17 mouse cellular contexts compared by ENCODE assay signal in the genomic region with DNA sequence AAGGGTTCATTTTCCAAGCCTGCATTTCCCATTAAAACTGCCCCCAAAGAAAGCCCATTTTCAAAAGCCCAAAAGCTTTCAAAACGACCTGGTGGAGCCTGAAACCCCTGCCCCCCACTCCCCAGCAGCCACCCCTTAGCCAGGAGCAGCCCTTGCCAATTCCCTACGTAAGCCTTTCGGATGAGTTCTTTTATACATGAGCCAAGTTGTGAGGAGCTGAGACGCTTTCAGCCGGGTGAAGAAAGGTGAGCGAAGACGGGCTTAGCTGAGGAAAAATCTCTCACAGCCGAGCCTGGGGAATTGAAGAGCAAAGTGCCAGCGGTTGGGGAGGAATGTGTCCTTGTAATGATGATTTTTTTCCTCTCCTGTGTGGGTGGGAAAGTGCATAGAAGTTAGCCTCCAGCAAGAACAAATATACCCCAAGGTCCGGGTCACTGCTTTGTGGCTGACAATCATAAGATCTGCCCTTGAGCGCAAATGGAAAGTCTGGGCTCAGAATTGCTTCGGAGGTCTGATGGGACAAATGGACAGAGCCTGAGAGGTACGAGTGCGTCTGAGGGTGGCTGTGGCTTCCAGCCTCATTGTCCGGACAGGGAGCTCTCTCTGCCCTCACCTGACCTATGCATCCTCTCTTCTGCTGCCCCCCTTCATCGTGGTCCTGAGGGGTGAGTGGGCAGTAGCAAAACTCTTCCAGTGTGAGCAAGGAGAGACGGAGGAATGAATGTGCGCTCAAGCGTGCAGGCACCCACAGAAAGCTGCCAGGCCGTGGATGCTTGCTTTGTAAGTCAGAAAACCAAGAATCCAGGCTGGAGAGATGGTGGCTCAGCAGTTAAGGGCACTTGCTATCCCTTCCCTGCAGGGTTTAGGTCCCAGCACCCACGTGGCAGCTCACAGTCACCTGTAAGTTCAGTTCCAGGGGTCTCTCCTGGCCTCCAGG. TPM values are rescaled to one million over a fixed set of nuclear protein-coding genes. Genes with fewer than 3 reads are reported as not detected.
DNase-seq lines count a peak whose midpoint lies in the region; ATAC-seq and TF ChIP-seq lines count a peak whose summit lies in the region.
"Had no signal": no experiment of that assay in that cellular context is flagged by ENCODE, and none has a peak within 500 bp of the region (broad histone marks: within the 10 kb centered on the region; RNA-seq: fewer than 3 reads in every experiment).

No protein-coding gene starts in this region.

- H3K36me3 ChIP-seq in hindbrain, embryonic 13.5 days: no peaks in the 10 kb centered on the region
- no peaks in the 10 kb centered on the region for H3K36me3 ChIP-seq in hindbrain, embryonic 14.5 days (replicated peaks; ENCODE audit: control insufficient read depth, insufficient read depth)
- no peaks in the 10 kb centered on the region for H3K36me3 ChIP-seq in midbrain, embryonic 16.5 days (ENCODE audit: control insufficient read depth, insufficient read depth, low read length)
- H3K36me3 ChIP-seq in midbrain, embryonic 15.5 days (replicated peaks): no peaks in the 10 kb centered on the region
- H3K36me3 ChIP-seq in kidney, postnatal 0 days (ENCODE audit: insufficient read depth, low read length): 0 out of 2 replicates have a peak, but pooled peaks cover 10% of the 10 kb centered on the region

- DNase-seq in hindbrain, embryonic 14.5 days (ENCODE audit: low spot score): no peak
- no peak for DNase-seq in kidney, postnatal 0 days (ENCODE audit: low spot score)
- DNase-seq in lung, postnatal 10 days: no peak
- DNase-seq in thymus, postnatal 14 days: no peak
- DNase-seq: cerebellum, adult 9-10 months; embryo, embryonic 11 days; gastrocnemius, postnatal 14 days; heart, postnatal 10 days; liver, embryonic 13.5 days; lung, postnatal 36 days; right cerebral cortex, postnatal 25 days had no signal

- no peak overlapping the region for H3K4me2 ChIP-seq in hindbrain, embryonic 13.5 days
- H3K4me2 ChIP-seq in hindbrain, embryonic 14.5 days (replicated peaks): no peak overlapping the region
- H3K4me2 ChIP-seq in midbrain, embryonic 16.5 days (ENCODE audit: low read length): peak overlapping the region; percentile 13; the same call in 1 of the 2 replicates
- H3K4me2 ChIP-seq in midbrain, embryonic 15.5 days: no peak overlapping the region
- peak overlapping the region; percentile 29 for H3K4me2 ChIP-seq in kidney, postnatal 0 days (ENCODE audit: low read length)
- H3K4me2 ChIP-seq: liver, embryonic 13.5 days had no signal

- 0 out of 2 replicates have a peak, but pooled peaks cover 7% of the 10 kb centered on the region for H3K4me1 ChIP-seq in hindbrain, embryonic 13.5 days (replicated peaks)
- H3K4me1 ChIP-seq in hindbrain, embryonic 14.5 days (replicated peaks; ENCODE audit: control insufficient read depth, insufficient read depth, low read length): no peaks in the 10 kb centered on the region
- no peaks in the 10 kb centered on the region; the same call in 1 of the 2 replicates for H3K4me1 ChIP-seq in midbrain, embryonic 16.5 days (ENCODE audit: control insufficient read depth, insufficient read depth, low read length)
- 0 out of 2 replicates have a peak, but pooled peaks cover 9% of the 10 kb centered on the region for H3K4me1 ChIP-seq in midbrain, embryonic 15.5 days
- H3K4me1 ChIP-seq in embryonic fibroblast, embryonic 13.5 days (ENCODE audit: control insufficient read depth, insufficient read depth, low read length): peaks cover 3% of the 10 kb centered on the region; the same call in 1 of the 2 replicates
- 0 out of 2 replicates have a peak, but pooled peaks cover 7% of the 10 kb centered on the region for H3K4me1 ChIP-seq in kidney, postnatal 0 days (replicated peaks; ENCODE audit: insufficient read depth, low read length)

- H3K9ac ChIP-seq in hindbrain, embryonic 13.5 days: 0 out of 2 replicates have a peak overlapping the region, but pooled peaks have one; percentile 24
- H3K9ac ChIP-seq in hindbrain, embryonic 14.5 days: no peak overlapping the region
- H3K9ac ChIP-seq in midbrain, embryonic 16.5 days (ENCODE audit: low read depth, low read length): peak overlapping the region; percentile 37; the same call in 1 of the 2 replicates
- no peak overlapping the region for H3K9ac ChIP-seq in midbrain, embryonic 15.5 days
- no peak overlapping the region for H3K9ac ChIP-seq in kidney, postnatal 0 days (ENCODE audit: low read depth, low read length)
- H3K9ac ChIP-seq: liver, embryonic 13.5 days had no signal

- no peaks in the 10 kb centered on the region for H3K9me3 ChIP-seq in hindbrain, embryonic 13.5 days
- H3K9me3 ChIP-seq in hindbrain, embryonic 14.5 days (ENCODE audit: control insufficient read depth, low read length): no peaks in the 10 kb centered on the region
- H3K9me3 ChIP-seq in midbrain, embryonic 16.5 days (replicated peaks; ENCODE audit: control insufficient read depth, low read length, poor library complexity, severe bottlenecking): no peaks in the 10 kb centered on the region
- H3K9me3 ChIP-seq in midbrain, embryonic 15.5 days: no peaks in the 10 kb centered on the region
- H3K9me3 ChIP-seq in kidney, postnatal 0 days (replicated peaks; ENCODE audit: low read length): no peaks in the 10 kb centered on the region
- H3K9me3 ChIP-seq: liver, embryonic 13.5 days had no signal

- WGBS in hindbrain, embryonic 13.5 days: 53% methylated on average over 21 of the region's 21 CpGs
- 49% methylated on average over 21 of the region's 21 CpGs for WGBS in hindbrain, embryonic 14.5 days
- WGBS in midbrain, embryonic 16.5 days: 38% methylated on average over 21 of the region's 21 CpGs
- WGBS in midbrain, embryonic 15.5 days: 41% methylated on average over 21 of the region's 21 CpGs
- 26% methylated on average over 21 of the region's 21 CpGs for WGBS in kidney, postnatal 0 days

- no peak overlapping the region for H3K4me3 ChIP-seq in hindbrain, embryonic 13.5 days
- no peak overlapping the region for H3K4me3 ChIP-seq in hindbrain, embryonic 14.5 days (replicated peaks; ENCODE audit: low read length)
- H3K4me3 ChIP-seq in midbrain, embryonic 16.5 days (ENCODE audit: low read depth, low read length): no peak overlapping the region
- no peak overlapping the region for H3K4me3 ChIP-seq in midbrain, embryonic 15.5 days
- no peak overlapping the region for H3K4me3 ChIP-seq in embryonic fibroblast, embryonic 13.5 days (ENCODE audit: insufficient read depth, low read length)
- no peak overlapping the region for H3K4me3 ChIP-seq in kidney, postnatal 0 days (replicated peaks; ENCODE audit: low read depth, low read length)
- H3K4me3 ChIP-seq: liver, embryonic 13.5 days had no signal

- ATAC-seq in hindbrain, embryonic 13.5 days (ENCODE audit: low FRiP score): no peak
- ATAC-seq in hindbrain, embryonic 14.5 days (ENCODE audit: low FRiP score): no peak
- ATAC-seq in midbrain, embryonic 16.5 days: no peak
- ATAC-seq in midbrain, embryonic 15.5 days (replicated peaks): no peak
- ATAC-seq in kidney, postnatal 0 days (replicated peaks; ENCODE audit: low FRiP score, low read depth): no peak
- ATAC-seq: intestine, embryonic 16.5 days had no signal

- H3K27me3 ChIP-seq in hindbrain, embryonic 13.5 days: 0 out of 2 replicates have a peak, but pooled peaks cover 3% of the 10 kb centered on the region
- no peaks in the 10 kb centered on the region for H3K27me3 ChIP-seq in hindbrain, embryonic 14.5 days (ENCODE audit: control insufficient read depth, insufficient read depth, low read length)
- no peaks in the 10 kb centered on the region for H3K27me3 ChIP-seq in midbrain, embryonic 16.5 days (ENCODE audit: control insufficient read depth, insufficient read depth, low read depth, low read length)
- H3K27me3 ChIP-seq in midbrain, embryonic 15.5 days (replicated peaks): no peaks in the 10 kb centered on the region
- H3K27me3 ChIP-seq in kidney, postnatal 0 days (ENCODE audit: insufficient read depth, low read length): no peaks in the 10 kb centered on the region
- H3K27me3 ChIP-seq: CH12.LX had no signal

- no peak for TF ChIP-seq POLR2A in embryonic fibroblast, embryonic 13.5 days (IDR thresholded peaks at IDR 0.05; ENCODE audit: low read depth, low read length)

- TF ChIP-seq CTCF in embryonic fibroblast, embryonic 13.5 days (IDR thresholded peaks at IDR 0.05; ENCODE audit: borderline replicate concordance, insufficient read depth, low read length): no peak
- TF ChIP-seq CTCF in kidney, postnatal 0 days (IDR thresholded peaks at IDR 0.05; ENCODE audit: low read depth): no peak

- H3K27ac ChIP-seq in hindbrain, embryonic 13.5 days: 0 out of 2 replicates have a peak overlapping the region, but pooled peaks have one; percentile 13
- H3K27ac ChIP-seq in hindbrain, embryonic 14.5 days: no peak overlapping the region; the same call in 1 of the 2 replicates
- no peak overlapping the region for H3K27ac ChIP-seq in midbrain, embryonic 16.5 days (ENCODE audit: low read length)
- no peak overlapping the region for H3K27ac ChIP-seq in midbrain, embryonic 15.5 days
- peak overlapping the region; percentile 1; the same call in 1 of the 2 replicates for H3K27ac ChIP-seq in embryonic fibroblast, embryonic 13.5 days (ENCODE audit: insufficient read depth, low read length)
- H3K27ac ChIP-seq in kidney, postnatal 0 days: peak overlapping the region; percentile 50
- H3K27ac ChIP-seq: liver, embryonic 13.5 days had no signal

RNA-seq across cellular contexts. Expression of gene Tuba1c, which starts 11.5 kb away (rescaled TPM):
- polyA plus RNA-seq in hindbrain, embryonic 13.5 days (2015; fragmentation: Nextera tagmentation; extraction: Ambion mirVana): 28.1 and 28.2 TPM in 2 replicates
- polyA plus RNA-seq in hindbrain, embryonic 14.5 days (2014; fragmentation: Nextera tagmentation; extraction: Ambion mirVana): 21.7 and 24.2 TPM in 2 replicates
- 11.6 and 12.5 TPM in 2 replicates for polyA plus RNA-seq in midbrain, embryonic 16.5 days (2015; fragmentation: Nextera tagmentation; extraction: Ambion mirVana)
- 16.4 and 20.5 TPM in 2 replicates for polyA plus RNA-seq in midbrain, embryonic 15.5 days (2015; fragmentation: Nextera tagmentation; extraction: Ambion mirVana)
- polyA plus RNA-seq in embryonic fibroblast, embryonic 13.5 days (2011; ENCODE audit: insufficient read length, low read depth, missing spikeins): 171 and 395 TPM in 2 replicates
- 170 and 178 TPM in 2 replicates for polyA plus RNA-seq in kidney, postnatal 0 days (2015; fragmentation: Nextera tagmentation; extraction: Ambion mirVana)

RNA-seq across cellular contexts. Expression of gene Prph, which starts 13.8 kb away (rescaled TPM):
- 62.4 and 78.7 TPM in 2 replicates for polyA plus RNA-seq in hindbrain, embryonic 13.5 days (2015; fragmentation: Nextera tagmentation; extraction: Ambion mirVana)
- 77.9 and 79.5 TPM in 2 replicates for polyA plus RNA-seq in hindbrain, embryonic 14.5 days (2014; fragmentation: Nextera tagmentation; extraction: Ambion mirVana)
- polyA plus RNA-seq in midbrain, embryonic 16.5 days (2015; fragmentation: Nextera tagmentation; extraction: Ambion mirVana): 5.1 and 7.1 TPM in 2 replicates
- 5.7 and 10.3 TPM in 2 replicates for polyA plus RNA-seq in midbrain, embryonic 15.5 days (2015; fragmentation: Nextera tagmentation; extraction: Ambion mirVana)
- polyA plus RNA-seq in embryonic fibroblast, embryonic 13.5 days (2011; ENCODE audit: insufficient read length, low read depth, missing spikeins): 0.60 TPM in 1 of 2 replicates, not detected in the other
- 0.26 and 0.82 TPM in 2 replicates for polyA plus RNA-seq in kidney, postnatal 0 days (2015; fragmentation: Nextera tagmentation; extraction: Ambion mirVana)

RNA-seq across cellular contexts. Expression of gene Troap, which starts 33.2 kb away (rescaled TPM):
- polyA plus RNA-seq in hindbrain, embryonic 13.5 days (2015; fragmentation: Nextera tagmentation; extraction: Ambion mirVana): 8.4 and 10.0 TPM in 2 replicates
- polyA plus RNA-seq in hindbrain, embryonic 14.5 days (2014; fragmentation: Nextera tagmentation; extraction: Ambion mirVana): 3.7 and 4.0 TPM in 2 replicates
- 3.2 and 4.9 TPM in 2 replicates for polyA plus RNA-seq in midbrain, embryonic 16.5 days (2015; fragmentation: Nextera tagmentation; extraction: Ambion mirVana)
- 4.9 and 6.6 TPM in 2 replicates for polyA plus RNA-seq in midbrain, embryonic 15.5 days (2015; fragmentation: Nextera tagmentation; extraction: Ambion mirVana)
- 12.2 and 19.9 TPM in 2 replicates for polyA plus RNA-seq in embryonic fibroblast, embryonic 13.5 days (2011; ENCODE audit: insufficient read length, low read depth, missing spikeins)
- 11.4 and 11.5 TPM in 2 replicates for polyA plus RNA-seq in kidney, postnatal 0 days (2015; fragmentation: Nextera tagmentation; extraction: Ambion mirVana)

RNA-seq across cellular contexts. Expression of gene C1ql4, which starts 46.4 kb away (rescaled TPM):
- 5.6 and 11.8 TPM in 2 replicates for polyA plus RNA-seq in hindbrain, embryonic 13.5 days (2015; fragmentation: Nextera tagmentation; extraction: Ambion mirVana)
- polyA plus RNA-seq in hindbrain, embryonic 14.5 days (2014; fragmentation: Nextera tagmentation; extraction: Ambion mirVana): 4.7 and 6.6 TPM in 2 replicates
- polyA plus RNA-seq in midbrain, embryonic 16.5 days (2015; fragmentation: Nextera tagmentation; extraction: Ambion mirVana): 7.2 and 7.8 TPM in 2 replicates
- polyA plus RNA-seq in midbrain, embryonic 15.5 days (2015; fragmentation: Nextera tagmentation; extraction: Ambion mirVana): 12.4 and 15.3 TPM in 2 replicates
- not detected in 2 replicates for polyA plus RNA-seq in embryonic fibroblast, embryonic 13.5 days (2011; ENCODE audit: insufficient read length, low read depth, missing spikeins)
- 1.3 TPM in 2 replicates for polyA plus RNA-seq in kidney, postnatal 0 days (2015; fragmentation: Nextera tagmentation; extraction: Ambion mirVana)
- polyA plus RNA-seq: liver, embryonic 13.5 days had no signal

RNA-seq across cellular contexts. Expression of gene Dnajc22, which starts 51.8 kb away (rescaled TPM):
- 1.3 and 1.6 TPM in 2 replicates for polyA plus RNA-seq in hindbrain, embryonic 13.5 days (2015; fragmentation: Nextera tagmentation; extraction: Ambion mirVana)
- 0.52 and 1.0 TPM in 2 replicates for polyA plus RNA-seq in hindbrain, embryonic 14.5 days (2014; fragmentation: Nextera tagmentation; extraction: Ambion mirVana)
- 0.75 and 1.3 TPM in 2 replicates for polyA plus RNA-seq in midbrain, embryonic 16.5 days (2015; fragmentation: Nextera tagmentation; extraction: Ambion mirVana)
- 2.0 and 2.1 TPM in 2 replicates for polyA plus RNA-seq in midbrain, embryonic 15.5 days (2015; fragmentation: Nextera tagmentation; extraction: Ambion mirVana)
- not detected in 2 replicates for polyA plus RNA-seq in embryonic fibroblast, embryonic 13.5 days (2011; ENCODE audit: insufficient read length, low read depth, missing spikeins)
- polyA plus RNA-seq in kidney, postnatal 0 days (2015; fragmentation: Nextera tagmentation; extraction: Ambion mirVana): 8.8 TPM in 2 replicates

Comparison
In these comparisons a context has a peak if more than half of its experiments do, and no peak if none do; other contexts are left out.
1. H3K27ac ChIP-seq: peak in hindbrain, embryonic 13.5 days (single experiment), embryonic fibroblast, embryonic 13.5 days (single experiment) and kidney, postnatal 0 days (single experiment); none in hindbrain, embryonic 14.5 days (single experiment), midbrain, embryonic 16.5 days (single experiment) and midbrain, embryonic 15.5 days (single experiment).
2. H3K4me2 ChIP-seq: peak in midbrain, embryonic 16.5 days (single experiment) and kidney, postnatal 0 days (single experiment); none in hindbrain, embryonic 13.5 days (single experiment), hindbrain, embryonic 14.5 days (single experiment) and midbrain, embryonic 15.5 days (single experiment).
3. H3K9ac ChIP-seq: peak in hindbrain, embryonic 13.5 days (single experiment) and midbrain, embryonic 16.5 days (single experiment); none in hindbrain, embryonic 14.5 days (single experiment), midbrain, embryonic 15.5 days (single experiment) and kidney, postnatal 0 days (single experiment).